Mouse (Mus musculus) lung, postnatal 10 days (tissue): ENCODE measurements at regions not wholly inside any gene's neighbourhood (a gene's known extent, or its start where the extent isn't known, plus 50 kb on each side); places are given as distances from the start of the nearest gene placed in this dataset.

ENCODE experiments used
- DNase-seq: peaks from one replicate; pipeline ENCODE4 v3.0.0; 2021

DNA sequence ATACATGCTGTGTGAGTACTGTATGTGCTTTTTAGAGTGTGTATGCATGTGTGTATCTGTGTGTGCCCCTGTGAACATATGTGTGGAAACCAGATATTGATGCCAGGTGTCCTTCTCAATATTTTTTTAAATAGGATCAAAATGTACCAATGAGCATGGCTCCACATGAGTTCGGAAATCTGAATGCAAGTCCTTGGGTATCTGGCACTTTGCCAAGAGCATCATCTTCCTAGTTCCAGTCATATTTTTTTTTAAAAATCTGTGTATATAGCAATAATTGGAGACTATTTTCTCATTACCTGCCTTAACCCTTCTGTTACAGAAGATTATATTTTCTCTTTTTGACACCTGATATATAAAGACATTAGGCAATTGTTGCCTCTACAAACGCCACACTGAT, 255.0 kb upstream of the BC052040 start:
- no peak for DNase-seq

DNA sequence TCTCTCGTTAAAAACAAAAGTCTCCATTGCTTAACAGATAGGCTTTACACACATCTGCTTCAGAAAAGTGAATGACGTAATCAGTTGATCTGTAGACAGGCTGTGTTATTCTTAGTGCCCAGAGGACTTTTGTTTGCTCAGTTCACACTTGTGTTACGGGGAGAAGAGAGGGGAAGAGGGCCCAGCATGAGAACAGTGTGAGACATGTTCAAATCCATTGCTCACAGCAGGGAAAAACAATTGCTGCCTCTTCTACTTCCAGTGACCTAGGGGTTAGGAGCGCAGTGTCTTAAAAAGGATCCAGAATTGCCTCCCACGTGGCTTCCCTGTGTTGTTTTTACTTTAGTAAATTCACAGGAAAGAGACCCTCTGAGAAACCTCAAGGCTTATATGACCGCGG, 243.3 kb upstream of the BC052040 start:
- DNase-seq: no peak

DNA sequence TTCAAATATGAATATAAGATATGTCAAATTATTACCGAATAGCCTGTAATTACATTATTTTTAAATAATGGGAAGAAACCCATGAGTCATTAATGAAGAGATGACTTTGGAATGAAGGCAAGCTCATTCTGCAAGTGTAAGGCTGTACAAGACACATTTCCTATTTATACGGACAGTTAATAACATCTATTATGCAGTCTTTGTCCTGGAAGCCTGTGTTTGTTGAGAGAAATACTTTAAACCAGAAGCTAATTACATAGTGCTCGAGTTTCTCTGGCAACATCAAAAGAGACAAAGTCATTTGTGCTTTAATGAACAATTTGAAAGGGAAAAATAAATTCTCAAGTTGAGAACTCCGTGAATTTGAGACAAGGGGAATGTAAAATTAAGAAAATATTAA, 242.5 kb upstream of the BC052040 start:
- no peak for DNase-seq

DNA sequence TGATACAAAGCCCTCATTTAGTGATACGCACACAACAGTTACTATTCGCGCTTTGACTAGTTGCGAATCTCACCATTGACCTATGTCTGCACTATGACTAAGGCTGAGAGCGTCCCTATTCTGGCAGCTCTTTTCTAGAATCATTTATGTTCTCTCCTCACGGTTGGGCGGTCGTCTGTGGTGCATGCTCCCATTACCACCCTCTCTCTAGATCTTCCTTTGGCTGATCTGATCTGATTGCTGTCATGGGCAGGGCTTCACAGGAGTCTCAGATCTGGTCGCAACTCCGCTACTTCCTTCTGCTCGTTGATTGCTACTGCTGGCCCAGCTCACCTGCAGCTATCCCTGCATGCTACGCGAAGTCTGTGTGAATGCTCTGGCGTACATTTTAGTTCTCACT, 239.2 kb upstream of the BC052040 start:
- no peak for DNase-seq

DNA sequence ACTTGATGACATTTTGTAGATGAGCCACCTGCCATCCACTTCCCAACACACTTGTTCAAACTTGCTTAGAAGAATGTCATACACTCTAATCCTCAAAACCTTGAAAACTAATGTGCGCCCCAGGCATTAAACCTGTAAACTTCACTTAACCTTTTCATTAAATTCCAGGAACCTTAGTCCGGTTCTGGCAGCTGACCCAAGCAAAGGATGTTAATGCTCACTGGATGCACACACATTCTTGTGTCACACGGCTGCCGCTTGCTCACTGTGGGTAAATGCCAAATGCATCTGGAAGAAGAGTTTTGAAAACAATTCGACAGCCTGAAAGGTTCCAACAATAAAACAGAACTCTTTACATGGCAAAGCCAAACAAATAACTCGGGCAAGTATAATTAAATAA, 235.0 kb upstream of the BC052040 start:
- DNase-seq: no peak

DNA sequence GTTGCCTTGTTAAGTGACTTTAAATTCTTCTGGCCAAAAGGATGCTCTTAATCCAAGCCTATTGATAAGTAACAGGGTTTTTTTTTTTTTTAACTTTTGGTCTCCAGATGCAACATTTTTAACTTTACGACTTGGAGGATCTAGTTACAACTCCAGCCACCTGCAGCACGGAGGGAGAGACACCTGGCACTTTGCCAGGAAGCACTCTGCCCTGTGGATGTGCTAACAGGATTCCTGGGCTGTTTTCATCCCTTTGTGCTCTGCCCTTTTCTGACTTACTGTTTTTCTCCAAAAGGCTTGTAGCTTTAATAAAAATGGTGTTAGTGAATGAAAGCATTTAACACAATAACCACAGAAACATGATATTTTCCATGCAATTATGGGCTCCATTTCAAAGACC, 233.3 kb upstream of the BC052040 start:
- DNase-seq: no peak

DNA sequence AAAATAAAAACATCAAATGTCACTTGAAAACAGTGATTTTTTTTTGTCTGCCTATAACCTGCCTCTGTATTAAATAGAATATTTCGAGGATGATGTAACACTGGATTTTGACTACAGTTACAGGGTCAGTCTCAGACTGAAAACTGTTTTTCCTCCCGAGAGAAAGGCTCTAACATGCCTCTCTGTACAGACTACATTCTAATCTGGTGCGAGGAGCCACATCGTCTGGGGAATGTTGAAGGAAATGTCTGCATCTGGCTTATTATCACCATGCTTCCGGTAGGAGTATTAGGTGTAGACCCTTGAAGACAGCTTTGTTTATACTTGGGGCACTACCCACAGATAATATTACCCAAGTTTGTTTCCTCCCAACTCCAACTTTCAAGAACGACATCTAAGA, 210.4 kb upstream of the BC052040 start:
- no peak for DNase-seq

DNA sequence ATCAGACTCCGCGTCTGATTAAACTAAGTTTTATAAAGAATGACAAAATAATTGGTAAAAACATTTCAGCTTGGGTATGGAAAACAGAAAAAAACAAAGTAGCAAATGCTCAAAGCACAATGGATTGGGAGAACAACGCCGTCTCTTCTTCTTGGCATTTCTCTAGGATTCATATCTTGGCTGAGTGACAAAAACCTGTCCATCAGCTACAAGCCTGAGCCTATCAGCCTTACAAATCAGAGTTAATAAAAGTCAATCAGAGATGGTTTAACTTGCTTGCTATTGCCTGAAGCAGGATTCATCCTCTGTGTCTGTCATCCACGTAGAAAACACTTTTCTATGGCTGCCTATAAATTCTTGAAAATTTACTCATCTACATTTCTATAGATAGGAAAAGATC, 206.2 kb upstream of the BC052040 start:
- no peak for DNase-seq

DNA sequence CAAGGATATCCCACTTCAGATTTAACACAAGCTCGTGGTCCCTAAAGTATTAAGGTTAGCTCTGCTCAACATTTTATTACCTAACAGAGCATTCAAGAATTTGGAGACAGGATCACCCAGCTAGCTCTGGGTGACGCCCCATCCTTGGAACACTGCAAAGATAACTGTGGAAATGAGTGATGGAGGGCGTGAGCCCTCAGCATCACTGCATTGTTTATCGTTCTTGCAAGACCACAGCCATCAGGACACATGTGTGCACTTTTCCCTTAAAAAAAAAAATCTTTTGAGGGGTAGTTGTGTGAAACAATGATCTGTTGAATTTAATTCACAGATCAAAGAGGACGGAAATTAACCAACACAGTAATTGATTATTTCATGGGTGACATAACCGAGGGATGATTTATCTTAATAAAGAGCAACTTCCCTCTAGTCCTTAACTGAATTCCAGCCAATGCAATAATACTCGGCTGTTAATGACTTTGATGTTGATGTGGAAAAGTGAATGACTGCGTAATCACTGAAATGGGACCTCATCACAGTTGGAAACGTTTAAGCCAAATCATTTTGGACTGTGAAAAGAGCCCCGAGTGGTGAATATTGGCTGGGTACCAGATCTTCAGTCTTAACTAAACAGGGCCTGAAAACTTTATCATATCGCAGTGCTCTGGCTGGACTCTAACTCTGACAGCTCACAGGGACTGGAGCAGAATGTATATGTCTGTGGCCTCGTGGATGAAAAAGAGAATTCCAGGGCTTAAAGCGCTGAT, 196.9 kb upstream of the BC052040 start:
- DNase-seq: peak; percentile 14

DNA sequence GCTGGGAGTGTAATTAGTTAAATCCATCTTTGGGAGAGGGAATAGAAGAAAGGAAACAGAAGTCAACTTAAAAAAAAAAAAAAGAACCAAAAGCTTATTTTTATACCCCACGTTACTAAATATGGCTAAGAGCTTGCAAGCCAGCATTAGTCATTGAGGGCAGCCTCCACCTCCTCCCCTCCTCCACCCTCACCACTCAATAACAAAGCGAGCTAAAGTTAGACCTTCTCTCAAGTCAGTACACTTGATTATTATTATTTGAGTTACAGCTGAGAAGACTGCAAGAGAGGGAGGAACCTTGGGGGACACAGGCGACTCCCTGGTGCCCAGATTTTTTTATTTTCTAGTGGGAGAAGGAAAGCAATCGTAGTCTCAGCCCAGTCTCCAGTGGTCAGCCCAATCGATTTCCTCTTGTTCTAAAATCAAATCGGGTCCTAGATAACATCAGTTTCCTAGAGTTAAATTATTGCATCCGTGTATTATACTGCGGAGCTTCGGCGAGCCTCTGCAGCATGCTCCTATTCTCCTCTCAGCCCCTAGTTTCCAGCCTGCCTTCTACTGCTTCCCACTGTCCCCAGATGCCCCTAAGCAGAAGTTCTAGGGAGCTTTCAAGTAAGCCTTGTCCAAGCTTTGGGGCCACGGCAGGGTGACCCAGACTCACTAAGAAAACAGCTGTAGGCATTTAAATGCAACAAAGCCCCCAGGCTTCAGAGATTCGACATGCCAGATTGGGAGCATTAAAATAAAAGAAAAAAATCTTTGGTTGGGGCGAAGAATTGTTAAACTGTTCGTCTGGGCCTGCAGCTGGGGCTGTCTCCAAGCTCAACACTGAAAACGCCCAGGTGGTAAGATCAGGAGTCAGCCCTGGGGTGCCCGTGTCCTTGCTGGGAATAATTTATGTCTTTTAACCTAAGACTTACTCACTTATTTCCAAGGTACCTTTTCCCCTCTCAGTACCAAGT, 196.0 kb upstream of the BC052040 start:
- DNase-seq: peak; percentile 18

DNA sequence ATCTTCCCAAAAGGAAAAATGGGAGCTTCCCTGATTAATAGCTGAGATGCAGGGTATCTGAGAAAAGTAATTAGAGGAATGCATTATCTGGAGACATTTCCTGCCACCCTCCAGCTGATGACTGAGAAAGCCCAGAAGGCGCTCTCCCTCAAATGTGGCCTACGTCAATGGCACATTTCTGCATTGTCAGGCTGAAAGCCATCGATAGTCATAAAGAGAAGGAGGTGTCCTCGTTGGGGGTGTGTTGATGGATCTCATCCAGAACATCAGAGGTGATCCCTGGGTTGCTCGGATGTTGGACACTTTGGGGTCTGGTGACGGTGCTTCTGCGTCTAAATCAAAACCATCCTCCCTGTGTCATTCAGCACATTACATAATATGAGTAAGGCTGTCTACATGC, 189.9 kb upstream of the BC052040 start:
- DNase-seq: peak; percentile 19

DNA sequence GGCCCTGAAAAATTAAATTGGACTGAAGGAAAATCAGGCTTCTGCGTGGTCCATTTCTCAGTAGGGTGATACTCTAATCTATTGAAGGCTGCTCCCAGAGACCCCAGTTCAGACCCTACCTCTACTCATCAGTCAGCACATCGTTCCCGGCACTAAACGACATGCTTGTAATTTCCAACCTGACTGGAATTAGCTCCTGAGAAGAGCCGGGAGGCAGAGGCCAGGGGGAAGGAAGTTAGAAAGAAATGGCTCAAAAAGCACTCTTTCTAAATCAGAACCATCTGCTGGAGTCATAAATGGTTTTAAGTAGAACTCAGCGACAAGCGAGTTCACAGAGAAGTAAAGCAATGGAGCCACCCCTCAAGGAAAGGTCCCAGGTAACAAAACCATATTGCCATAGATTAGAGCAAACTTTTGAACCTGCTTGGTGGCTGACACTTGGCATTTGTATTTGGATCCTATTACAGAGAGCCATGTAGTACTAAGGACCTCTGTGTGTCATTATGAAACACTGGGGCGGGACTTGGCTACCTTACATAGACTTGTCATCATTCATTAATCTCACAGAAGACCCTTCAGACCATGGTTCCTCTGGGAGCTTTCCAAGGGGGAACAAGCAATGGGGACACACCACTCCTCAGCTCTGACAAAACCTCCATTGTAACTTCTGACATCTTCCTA, 189.3 kb upstream of the BC052040 start:
- no peak for DNase-seq

DNA sequence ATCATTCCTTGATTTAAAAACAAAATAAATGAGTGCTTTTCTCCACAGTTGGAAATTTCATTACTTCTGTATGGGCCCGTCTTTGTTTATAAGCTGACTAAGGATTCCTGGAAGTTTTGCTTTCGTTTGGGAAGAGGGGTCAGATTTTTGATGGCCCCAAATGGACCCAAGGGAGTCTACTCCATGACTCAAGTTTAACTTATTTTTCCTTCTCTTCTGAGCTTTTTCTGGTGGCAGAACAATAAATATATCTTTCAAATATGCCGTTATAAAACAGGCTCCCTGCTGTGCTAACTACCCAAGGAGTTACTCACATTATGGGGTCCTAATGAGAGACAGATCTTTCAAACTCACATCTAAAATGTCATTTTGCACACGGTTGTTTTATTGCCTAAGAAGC, 187.4 kb upstream of the BC052040 start:
- no peak for DNase-seq

DNA sequence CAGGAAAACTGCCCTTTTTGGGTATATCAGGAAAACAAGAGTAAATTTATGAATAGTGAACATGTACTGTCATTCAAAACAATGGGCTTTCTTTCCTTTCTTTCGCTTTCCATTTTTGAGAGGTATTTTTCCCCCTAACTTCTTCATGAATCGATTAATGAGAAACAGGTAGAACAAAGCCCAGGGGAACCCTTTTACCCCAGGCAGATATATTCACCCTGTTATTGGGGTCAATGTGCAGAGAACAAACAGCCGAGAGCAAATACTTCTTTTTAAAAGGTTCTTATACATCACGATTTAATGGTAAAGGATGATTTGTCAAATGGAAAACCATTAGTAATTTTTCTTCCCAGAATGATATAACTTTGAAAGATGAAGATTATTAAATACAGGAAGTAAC, 183.0 kb upstream of the BC052040 start:
- DNase-seq: no peak

DNA sequence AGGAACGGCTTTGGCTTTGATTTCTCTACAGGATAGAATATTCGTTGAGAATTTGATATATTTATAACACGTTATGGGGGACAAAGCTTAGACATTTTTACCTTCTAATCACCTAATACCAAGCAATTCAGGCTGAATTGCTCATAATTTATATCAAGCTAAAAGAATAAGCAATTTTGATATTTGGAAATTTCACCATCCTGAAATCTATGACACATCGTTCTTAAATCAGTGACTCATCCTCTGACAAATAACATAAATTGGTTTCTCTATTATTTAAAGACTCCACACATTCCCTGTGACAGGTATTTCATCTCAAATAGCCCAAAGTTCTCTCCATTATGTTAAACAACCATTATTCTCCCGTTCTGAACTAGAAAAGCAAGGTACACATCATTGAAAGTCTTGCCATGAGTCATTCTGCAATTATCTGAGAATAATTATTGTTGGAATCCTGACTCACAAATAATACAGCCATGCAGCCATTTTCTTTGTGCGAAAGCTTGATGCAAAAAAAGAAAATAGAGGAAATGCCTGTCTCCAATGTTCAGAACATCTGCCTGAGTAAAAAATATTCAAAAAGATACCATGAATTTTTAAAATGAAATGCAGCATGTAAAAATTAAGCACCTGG, 182.3 kb upstream of the BC052040 start:
- DNase-seq: no peak

DNA sequence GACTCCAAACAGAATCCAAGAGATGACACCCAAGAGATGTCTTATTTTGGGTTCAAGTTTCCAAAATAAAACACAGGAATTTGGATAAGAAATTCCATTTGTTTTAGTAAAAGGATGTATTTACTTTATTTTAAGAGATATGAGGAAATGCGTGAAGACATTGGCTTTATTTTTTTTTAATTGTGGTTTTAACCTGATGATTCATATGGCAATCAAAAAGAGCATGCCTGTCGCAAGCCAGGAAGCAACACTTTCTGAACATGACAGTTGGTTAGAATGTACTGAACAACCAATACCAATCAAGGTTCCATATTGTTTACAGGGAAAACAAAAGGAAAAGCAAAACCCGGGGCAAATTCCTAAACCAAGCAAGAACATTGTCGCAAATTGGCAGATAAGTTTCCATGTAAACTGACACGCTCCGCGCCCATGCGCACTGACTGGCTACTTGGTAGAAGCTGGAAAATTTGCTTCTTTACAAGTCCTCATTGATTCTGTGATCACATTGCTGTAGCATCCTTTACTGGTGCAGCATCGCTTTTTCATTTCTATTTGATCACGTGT, 181.4 kb upstream of the BC052040 start:
- DNase-seq: no peak

DNA sequence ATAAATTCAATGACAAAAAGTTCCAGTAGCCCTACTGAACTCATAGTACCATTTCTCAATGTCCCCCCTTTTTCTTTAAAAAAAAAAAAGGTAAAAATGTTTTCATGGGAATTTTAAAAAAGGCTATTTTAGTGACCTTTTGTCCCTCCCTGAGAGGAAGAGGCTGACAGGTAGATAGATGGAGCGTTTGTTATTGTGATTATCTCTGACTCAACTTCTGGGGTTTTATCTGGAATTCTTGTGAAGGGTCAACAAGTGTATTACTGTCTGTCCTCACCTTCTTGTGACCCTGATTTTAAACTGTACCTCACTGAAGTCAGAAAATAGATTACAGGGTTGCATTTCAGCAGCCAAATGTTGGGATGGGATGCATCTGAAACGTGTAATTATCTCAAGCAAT, 179.3 kb upstream of the BC052040 start:
- DNase-seq: no peak

DNA sequence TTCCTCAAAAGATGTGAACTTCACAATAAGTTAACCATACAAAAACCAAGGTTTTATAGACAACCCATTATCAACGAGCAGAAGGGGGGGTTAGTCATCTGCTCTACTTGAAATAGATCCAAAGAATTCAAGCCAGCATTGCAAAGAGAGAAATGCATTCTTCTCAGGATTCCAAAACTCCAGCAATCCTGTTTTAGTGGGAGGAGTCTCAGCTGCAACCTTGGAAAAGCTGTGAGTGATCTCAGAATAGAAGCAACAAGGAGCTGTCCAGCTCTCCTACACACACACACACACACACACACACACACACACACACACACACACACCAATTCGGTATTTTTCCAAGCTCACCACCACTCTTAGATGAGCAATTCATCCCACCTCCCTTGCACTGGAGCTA, 149.0 kb upstream of the BC052040 start:
- DNase-seq: peak; percentile 1

DNA sequence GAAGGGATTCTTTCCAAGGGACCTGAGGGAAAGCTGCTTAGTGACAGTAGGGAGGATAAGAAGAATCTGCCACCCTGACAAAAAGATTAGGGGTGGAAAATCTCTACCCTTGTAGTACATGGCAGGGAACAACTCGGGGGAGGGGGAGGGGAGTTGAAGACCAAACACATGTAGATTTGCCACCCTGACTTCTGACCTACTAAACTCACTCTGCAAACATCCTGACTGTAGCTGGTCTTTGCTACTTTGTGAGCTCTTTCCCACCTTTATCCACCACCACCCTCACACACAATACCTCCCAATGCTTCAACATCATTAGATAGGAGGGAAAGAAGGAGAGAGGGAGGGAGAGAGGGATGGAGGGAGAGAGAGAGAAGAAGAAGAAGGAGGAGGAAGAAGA, 140.4 kb upstream of the BC052040 start:
- DNase-seq: no peak

DNA sequence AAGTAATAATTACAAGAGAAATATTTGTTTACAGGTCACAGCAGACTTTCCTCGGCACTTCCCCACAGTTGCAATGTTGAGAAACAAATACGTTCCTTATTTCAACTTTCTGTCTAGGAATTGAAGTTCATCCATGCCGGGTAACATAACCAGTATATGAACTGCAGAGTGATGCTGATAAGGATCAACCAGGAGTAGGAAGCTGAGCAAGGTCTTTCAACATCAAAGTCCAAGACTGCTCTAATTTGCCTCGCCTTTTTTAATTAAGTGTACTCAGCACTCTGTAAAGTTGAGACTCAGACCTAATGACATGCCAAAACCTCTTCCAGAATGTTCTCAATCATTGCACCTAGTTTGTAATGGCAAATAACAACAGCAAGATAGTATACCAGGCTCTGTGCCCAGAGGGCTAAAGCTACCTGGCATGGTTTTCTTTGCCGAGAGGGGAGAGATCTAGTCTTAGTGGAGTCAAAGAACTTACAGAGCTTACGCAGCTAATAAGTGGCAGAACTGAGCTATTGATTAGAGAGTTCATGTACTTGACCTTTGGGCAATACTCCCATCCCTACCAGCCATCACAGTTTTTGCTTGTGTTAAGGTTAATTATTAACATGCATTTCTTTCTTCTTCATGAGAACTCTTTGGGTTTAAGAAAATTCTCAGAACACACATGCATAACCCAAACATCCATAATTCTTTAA, 131.6 kb upstream of the BC052040 start:
- no peak for DNase-seq

DNA sequence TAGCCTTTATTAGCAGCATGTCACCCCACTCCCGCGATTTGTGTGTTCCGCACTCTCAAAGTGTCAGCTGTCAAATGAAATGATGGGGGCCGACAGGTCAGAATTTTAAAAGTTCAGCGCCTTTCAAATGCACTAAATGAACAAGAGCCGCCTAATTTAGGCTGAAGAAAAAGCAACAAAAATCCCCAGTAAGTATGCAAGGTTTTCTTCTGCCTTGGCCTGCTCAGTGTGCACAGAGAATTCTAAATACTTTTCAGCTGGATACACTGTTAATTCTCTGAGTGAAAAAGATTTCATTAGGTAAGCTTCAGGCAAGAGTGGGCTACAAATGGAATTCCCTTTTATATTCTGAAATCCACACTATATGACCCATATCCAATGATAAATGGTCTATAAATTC, 125.9 kb upstream of the BC052040 start:
- no peak for DNase-seq

DNA sequence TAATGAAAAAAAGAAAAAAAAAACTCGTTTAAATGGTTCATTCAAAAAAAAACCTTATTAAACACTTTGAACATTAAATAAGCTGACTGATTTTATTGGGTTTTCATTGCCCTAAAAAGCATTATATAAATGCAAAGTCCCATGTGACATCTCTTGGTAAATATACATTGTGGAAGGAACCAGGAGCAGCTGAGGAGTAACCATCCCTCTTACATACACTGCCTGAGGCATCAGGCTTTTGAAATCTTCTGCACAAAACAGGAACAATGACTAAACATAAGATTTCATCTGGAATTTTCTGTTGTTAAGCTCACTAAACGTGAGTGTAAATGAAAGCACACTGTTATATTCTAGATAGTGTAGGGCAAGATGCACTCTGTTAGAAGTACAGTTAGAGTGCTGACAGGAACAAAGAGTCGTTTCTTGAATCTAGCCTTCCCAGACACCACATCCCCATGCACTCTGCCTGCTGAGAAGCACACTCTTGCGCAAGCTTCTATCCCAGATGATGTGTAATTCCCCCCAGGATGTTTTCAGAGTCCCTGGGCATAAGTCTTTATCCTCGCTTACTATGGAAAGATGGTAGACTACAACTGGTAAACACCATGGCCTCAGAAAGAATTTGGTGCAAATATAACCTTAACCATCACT, 125.0 kb upstream of the BC052040 start:
- no peak for DNase-seq
